Mouse (Mus musculus): ENCODE measurements at regions not wholly inside any gene's neighbourhood (a gene's known extent, or its start where the extent isn't known, plus 50 kb on each side); places are given as distances from the start of the nearest gene placed in this dataset.

- peak; percentile 50; the same call in 1 of the 2 replicates for ATAC-seq (replicated peaks; ENCODE audit: poor library complexity, severe bottlenecking)
Measured at GRCm38 (mm10) chr12:59382812-59383211, 163.3 kb upstream of the Fbxo33 start.

- ATAC-seq (replicated peaks; ENCODE audit: poor library complexity, severe bottlenecking), result no peak
Measured at GRCm38 (mm10) chr12:59341586-59341985, 122.1 kb upstream of the Fbxo33 start.

- no peak for ATAC-seq (replicated peaks; ENCODE audit: poor library complexity, severe bottlenecking)
Measured at GRCm38 (mm10) chr12:59330753-59331152, 111.2 kb upstream of the Fbxo33 start.

DNA sequence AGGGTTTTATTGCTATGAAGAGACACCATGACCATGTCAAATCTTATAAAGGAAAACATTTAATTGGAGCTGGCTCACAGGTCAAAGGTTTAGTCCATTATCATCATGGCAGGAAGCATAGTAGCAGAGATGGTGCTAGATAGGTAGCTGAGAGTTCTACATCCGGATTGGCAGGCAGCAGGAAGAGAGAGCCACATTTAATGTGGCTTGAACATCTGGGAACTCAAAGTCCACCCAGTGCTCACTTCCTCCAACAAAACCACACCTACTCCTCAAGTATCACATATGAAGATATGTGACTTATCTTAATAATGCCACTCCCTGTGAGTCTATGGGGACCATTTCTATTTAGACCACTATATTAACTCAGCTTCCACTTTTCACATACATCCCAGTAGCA lies 93.2 kb upstream of the Fbxo33 start:
- ATAC-seq (replicated peaks; ENCODE audit: poor library complexity, severe bottlenecking), result no peak

- ATAC-seq (replicated peaks; ENCODE audit: poor library complexity, severe bottlenecking), result peak; percentile 85
Measured at GRCm38 (mm10) chr12:59307958-59308357, 88.4 kb upstream of the Fbxo33 start.

DNA sequence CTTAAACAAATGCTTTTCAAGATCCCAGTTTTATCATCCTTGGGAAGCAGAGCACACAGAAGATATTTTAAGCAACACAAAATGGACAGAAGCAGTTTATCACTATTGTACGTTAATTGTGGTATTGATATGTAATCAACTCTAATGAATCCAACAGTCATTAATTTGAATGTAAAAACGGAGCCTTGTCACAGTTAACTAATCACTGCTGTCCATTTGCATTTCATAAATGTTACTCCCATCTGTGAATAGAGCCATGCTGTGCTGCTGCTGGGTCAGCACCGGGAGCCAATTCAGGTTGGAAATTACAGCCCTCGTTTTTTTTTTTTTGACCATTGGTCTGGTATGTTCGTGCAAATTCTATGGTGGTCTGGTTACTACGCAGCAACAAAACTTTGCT lies 85.0 kb upstream of the Fbxo33 start:
- no peak for ATAC-seq (replicated peaks; ENCODE audit: poor library complexity, severe bottlenecking)
